Comparison of ENCODE assay signal across 8 mouse cellular contexts in genomic region chr2:125246669-125247068, GRCm38 (mm10). TPM values are rescaled to one million over a fixed set of nuclear protein-coding genes. Genes with fewer than 3 reads are reported as not detected.
DNase-seq lines count a peak whose midpoint lies in the region; ATAC-seq and TF ChIP-seq lines count a peak whose summit lies in the region.

No protein-coding gene starts in this region.

- H3K27me3 ChIP-seq in liver, adult 2 months (ENCODE audit: control insufficient read depth, insufficient read depth, low read length), result no peaks in the 10 kb centered on the region
- H3K27me3 ChIP-seq in hindbrain, embryonic 14.5 days (ENCODE audit: control insufficient read depth, insufficient read depth, low read length), result no peaks in the 10 kb centered on the region
- H3K27me3 ChIP-seq in midbrain, embryonic 16.5 days (ENCODE audit: control insufficient read depth, insufficient read depth, low read depth, low read length), result no peaks in the 10 kb centered on the region

- WGBS in liver, adult 2 months, result 10% methylated on average over 9 of the region's 9 CpGs
- 18% methylated on average over 9 of the region's 9 CpGs for WGBS in hindbrain, embryonic 14.5 days
- WGBS in midbrain, embryonic 16.5 days, result 18% methylated on average over 9 of the region's 9 CpGs

- no peak overlapping the region for H3K4me3 ChIP-seq in liver, adult 2 months (ENCODE audit: insufficient read depth, low read depth, low read length)
- peak overlapping the region; percentile 51; the same call in 1 of the 2 replicates for H3K4me3 ChIP-seq in cortical plate, adult 2 months (ENCODE audit: insufficient read depth, low read length)
- H3K4me3 ChIP-seq in hindbrain, embryonic 14.5 days (replicated peaks; ENCODE audit: low read length), result peak overlapping the region; percentile 64
- H3K4me3 ChIP-seq in midbrain, embryonic 16.5 days (ENCODE audit: low read depth, low read length), result peak overlapping the region; percentile 83

- H3K79me2 ChIP-seq in liver, adult 2 months (ENCODE audit: control insufficient read depth, insufficient read depth, low read length), result no peaks in the 10 kb centered on the region

- H3K4me1 ChIP-seq in liver, adult 2 months (ENCODE audit: control insufficient read depth, insufficient read depth, low read length), result peaks cover 7% of the 10 kb centered on the region
- peaks cover 2% of the 10 kb centered on the region for H3K4me1 ChIP-seq in cortical plate, adult 2 months (ENCODE audit: control insufficient read depth, insufficient read depth, low read length)
- H3K4me1 ChIP-seq in hindbrain, embryonic 14.5 days (replicated peaks; ENCODE audit: control insufficient read depth, insufficient read depth, low read length), result peaks cover 12% of the 10 kb centered on the region
- peaks cover 19% of the 10 kb centered on the region for H3K4me1 ChIP-seq in midbrain, embryonic 16.5 days (ENCODE audit: control insufficient read depth, insufficient read depth, low read length)

- H3K9ac ChIP-seq in liver, adult 2 months (ENCODE audit: low read depth, low read length), result no peak overlapping the region
- H3K9ac ChIP-seq in hindbrain, embryonic 14.5 days, result peak overlapping the region; percentile 76
- H3K9ac ChIP-seq in midbrain, embryonic 16.5 days (ENCODE audit: low read depth, low read length), result peak overlapping the region; percentile 83

- no peaks in the 10 kb centered on the region for H3K9me3 ChIP-seq in hindbrain, embryonic 14.5 days (ENCODE audit: control insufficient read depth, low read length)
- no peaks in the 10 kb centered on the region for H3K9me3 ChIP-seq in midbrain, embryonic 16.5 days (replicated peaks; ENCODE audit: control insufficient read depth, low read length, poor library complexity, severe bottlenecking)

- DNase-seq in liver, adult 2 months (ENCODE audit: extremely low read depth, low read depth, low spot score), result no peak
- DNase-seq in liver, result no peak
- DNase-seq in hindbrain, embryonic 14.5 days (ENCODE audit: low spot score), result no peak
- no peak for DNase-seq in layer of hippocampus, adult 8-10 months (ENCODE audit: low spot score in 2 of 2)
- DNase-seq in gastrocnemius, postnatal 10 days, result no peak
- no peak for DNase-seq in right cerebral cortex, postnatal 25 days

- no peaks in the 10 kb centered on the region for H3K36me3 ChIP-seq in liver, adult 2 months (ENCODE audit: control insufficient read depth, insufficient read depth, low read length)
- H3K36me3 ChIP-seq in hindbrain, embryonic 14.5 days (replicated peaks; ENCODE audit: control insufficient read depth, insufficient read depth), result 0 out of 2 replicates have a peak, but pooled peaks cover 4% of the 10 kb centered on the region
- no peaks in the 10 kb centered on the region; the same call in 1 of the 2 replicates for H3K36me3 ChIP-seq in midbrain, embryonic 16.5 days (ENCODE audit: control insufficient read depth, insufficient read depth, low read length)

- no peak for TF ChIP-seq CTCF in liver, adult 2 months (IDR thresholded peaks at IDR 0.05; ENCODE audit: low read depth, low read length)
- no peak for TF ChIP-seq CTCF in cortical plate, adult 2 months (IDR thresholded peaks at IDR 0.05; ENCODE audit: extremely low read depth, insufficient read depth, low read length)

- H3K27ac ChIP-seq in liver, adult 2 months (replicated peaks; ENCODE audit: insufficient read depth, low read depth, low read length), result peak overlapping the region; percentile 18; the same call in 1 of the 2 replicates
- H3K27ac ChIP-seq in cortical plate, adult 2 months (ENCODE audit: insufficient read depth, low read length), result no peak overlapping the region
- peak overlapping the region; percentile 82; the same call in 1 of the 2 replicates for H3K27ac ChIP-seq in hindbrain, embryonic 14.5 days
- H3K27ac ChIP-seq in midbrain, embryonic 16.5 days (ENCODE audit: low read length), result peak overlapping the region; percentile 89

- H3K4me2 ChIP-seq in hindbrain, embryonic 14.5 days (replicated peaks), result peak overlapping the region; percentile 75
- peak overlapping the region; percentile 62 for H3K4me2 ChIP-seq in midbrain, embryonic 16.5 days (ENCODE audit: low read length)

- no peak for TF ChIP-seq POLR2A in liver, adult 2 months (IDR thresholded peaks at IDR 0.05; ENCODE audit: extremely low read depth, insufficient read depth, low read length)
- TF ChIP-seq POLR2A in cortical plate, adult 2 months (IDR thresholded peaks at IDR 0.05; ENCODE audit: extremely low read depth, insufficient read depth, low read length), result no peak

- ATAC-seq in hindbrain, embryonic 14.5 days (ENCODE audit: low FRiP score), result no peak
- ATAC-seq in midbrain, embryonic 16.5 days, result peak; percentile 1; the same call in 1 of the 2 replicates

RNA-seq across cellular contexts. Expression of gene Dut, which starts 0.3 kb away (rescaled TPM):
- 13.4 and 16.8 TPM in 2 replicates for total RNA-seq in liver, adult 2 months (2014; rRNA removed)
- 8.6 and 10.9 TPM in 2 replicates for polyA plus RNA-seq in liver, adult 2 months (2012; rRNA removed)
- polyA plus RNA-seq in cortical plate, adult 2 months (2012; rRNA removed), result 32.4 and 34.6 TPM in 2 replicates
- 81.8 and 83.5 TPM in 2 replicates for polyA plus RNA-seq in hindbrain, embryonic 14.5 days (2014; fragmentation: Nextera tagmentation; extraction: Ambion mirVana)
- polyA plus RNA-seq in midbrain, embryonic 16.5 days (2015; fragmentation: Nextera tagmentation; extraction: Ambion mirVana), result 73.7 and 75.5 TPM in 2 replicates
- total RNA-seq in layer of hippocampus, adult 8-10 months (2022), result 10 to 100 TPM; 24.6 to 30.0 (median 28.4) TPM
- 10 to 100 TPM; 20.9 to 21.0 TPM for total RNA-seq in gastrocnemius, postnatal 10 days (2021)
